Mouse (Mus musculus): ENCODE data around the gene Luzp1.

GRCm38 (mm10) chr4:136599869-136600268 lies 130.3 kb downstream of the Luzp1 start:
- TF ChIP-seq CTCF (IDR thresholded peaks at IDR 0.05; ENCODE audit: low read depth), result 0 out of 2 replicates have a peak, but pooled peaks have one; percentile 10
- TF ChIP-seq EP300 (IDR thresholded peaks at IDR 0.05; ENCODE audit: low read depth), result no peak
